Mouse (Mus musculus) cortical plate, adult 2 months (tissue): Measurements from ENCODE around the gene Entpd7. TPM values are rescaled to one million over a fixed set of nuclear protein-coding genes. Genes with fewer than 3 reads are reported as not detected.

ENCODE experiments used
- H3K27ac ChIP-seq: fragments of 200-500 bp; 2 replicates; pipeline ENCODE4 v1.5.1; 2012; ENCODE audit warnings: low read length, control low read depth, inconsistent platforms; ENCODE audit not compliant: insufficient read depth
- H3K4me1 ChIP-seq: fragments of 200-500 bp; 2 replicates; pipeline ENCODE4 v1.6.1; 2011; ENCODE audit warnings: low read length; ENCODE audit not compliant: control insufficient read depth, insufficient read depth
- H3K4me3 ChIP-seq: fragments of 200-500 bp; 2 replicates; pipeline ENCODE4 v1.5.1; 2011; ENCODE audit warnings: mild to moderate bottlenecking, low read length, control low read depth; ENCODE audit not compliant: insufficient read depth
- CTCF ChIP-seq: fragments of 200-500 bp; IDR thresholded peaks from 2 replicates; pipeline ENCODE4 v1.5.1; 2011; ENCODE audit warnings: mild to moderate bottlenecking, control low read depth, low read length; ENCODE audit not compliant: insufficient read depth; ENCODE audit errors: extremely low read depth
- POLR2A ChIP-seq: fragments of 200-500 bp; IDR thresholded peaks from 2 replicates; pipeline ENCODE4 v1.6.1; 2011; ENCODE audit warnings: mild to moderate bottlenecking, low read length, control low read depth; ENCODE audit not compliant: insufficient read depth; ENCODE audit errors: extremely low read depth
- polyA plus RNA-seq: library from polyadenylated mRNA; depleted of rRNA; stranded (reverse); fragments of >200 nt; gene quantifications from 2 replicates; pipeline ENCODE4 v1.2.3, GENCODE M21; 2012

Entpd7 gene
- polyA plus RNA-seq, 1 experiment: 9.5 TPM

GRCm38 (mm10) chr19:43731157-43731556 lies 41.7 kb downstream of the Entpd7 start:
- Histone ChIP-seq H3K27ac (no peak overlapping the region), H3K4me3 (no peak overlapping the region)
- no peak for TF ChIP-seq CTCF
- no peak for TF ChIP-seq POLR2A

GRCm38 (mm10) chr19:43738409-43738808 lies 48.9 kb downstream of the Entpd7 start:
- Histone ChIP-seq H3K4me1 (0 out of 2 replicates have a peak, but pooled peaks cover 1% of the 10 kb centered on the region), H3K27ac (no peak overlapping the region), H3K4me3 (no peak overlapping the region)
- TF ChIP-seq CTCF (no peak), POLR2A (no peak)

More at GRCm38 (mm10) chr19:43731157-43731556, 41.7 kb downstream of the Entpd7 start:
- 0 out of 2 replicates have a peak, but pooled peaks cover 1% of the 10 kb centered on the region for H3K4me1 ChIP-seq

- TF ChIP-seq CTCF (no peak), POLR2A (no peak)
- Histone ChIP-seq H3K27ac (no peak overlapping the region), H3K4me3 (no peak overlapping the region), H3K4me1 (no peaks in the 10 kb centered on the region)
Observed at GRCm38 (mm10) chr19:43743401-43743800, 53.9 kb downstream of the Entpd7 start.

DNA sequence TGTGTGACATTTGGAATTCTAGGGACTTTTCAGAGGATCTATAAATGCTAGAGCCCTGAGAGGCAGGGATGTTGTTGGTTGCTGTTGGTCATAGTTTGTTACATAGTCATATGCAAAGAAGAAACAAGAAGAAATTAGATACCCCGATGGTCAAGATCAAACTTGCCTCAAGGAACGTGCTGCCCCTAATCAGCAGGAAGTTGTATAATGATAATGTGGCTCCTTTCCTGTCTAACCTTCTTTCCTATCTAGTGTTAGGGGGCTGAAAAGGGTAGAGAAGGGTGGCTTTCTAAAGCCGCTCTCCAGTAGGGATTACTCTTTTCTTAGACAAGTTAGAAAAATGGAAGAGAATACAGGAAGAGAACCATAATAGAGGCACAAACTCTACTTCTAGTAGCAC lies 56.3 kb downstream of the Entpd7 start:
- no peaks in the 10 kb centered on the region for H3K4me1 ChIP-seq

GRCm38 (mm10) chr19:43747877-43748276 lies 58.4 kb downstream of the Entpd7 start:
- Histone ChIP-seq H3K27ac (no peak overlapping the region), H3K4me3 (no peak overlapping the region), H3K4me1 (peaks cover 4% of the 10 kb centered on the region)
- TF ChIP-seq POLR2A (no peak), CTCF (no peak)

More for the DNA sequence above, 56.3 kb downstream of the Entpd7 start:
- no peak overlapping the region for H3K4me3 ChIP-seq
- no peak for TF ChIP-seq POLR2A
- TF ChIP-seq CTCF: no peak
- no peak overlapping the region for H3K27ac ChIP-seq

- TF ChIP-seq POLR2A: no peak
- TF ChIP-seq CTCF: no peak
Observed at GRCm38 (mm10) chr19:43750008-43750407, 60.5 kb downstream of the Entpd7 start.

DNA sequence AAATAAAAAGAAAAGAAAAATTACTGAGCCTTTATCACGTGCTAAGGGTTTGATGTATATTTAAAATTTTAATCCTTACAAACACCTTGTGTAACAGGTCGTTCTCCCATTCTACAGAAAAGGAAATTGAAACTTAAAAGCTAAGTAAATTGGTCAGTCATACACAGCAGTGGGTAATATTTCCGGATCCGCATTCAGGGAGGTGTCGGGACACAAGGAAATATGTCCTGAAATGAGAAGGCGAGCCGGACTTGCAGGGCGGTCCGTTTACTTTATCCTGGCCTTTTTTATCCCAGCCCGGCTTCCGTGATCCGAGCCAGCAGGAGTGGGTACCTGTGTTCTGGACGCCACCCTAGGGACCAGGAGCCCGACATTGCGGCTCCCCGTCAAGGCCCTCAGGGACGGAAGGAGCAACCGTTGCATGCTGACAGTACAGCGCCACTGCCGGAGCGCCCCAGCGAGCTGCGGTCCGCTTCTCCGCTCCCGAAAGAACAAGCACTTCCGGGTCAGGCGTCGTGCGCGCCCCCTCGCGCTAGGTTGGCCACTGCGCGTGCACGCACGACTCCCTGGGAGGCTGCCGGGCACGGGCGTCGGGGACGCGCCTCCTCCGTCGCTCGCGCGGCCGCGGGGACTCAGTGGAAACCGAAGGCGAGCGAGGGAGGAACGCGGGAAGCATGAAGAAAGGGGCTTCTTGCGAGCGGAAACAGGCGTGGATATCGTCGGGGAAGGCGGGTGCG lies 63.2 kb downstream of the Entpd7 start, which contains the start of the genes Cutc and Cox15:
Gene Cutc, plus strand, starts transcription at position 508 of the 737 bp plus-strand sequence.
Gene Cox15, minus strand, starts transcription at position 512 of the 737 bp plus-strand sequence.
- H3K4me3 ChIP-seq: peak within 1 kb of the TSS; percentile 50
- peaks cover 4% of the 10 kb centered on the region for H3K4me1 ChIP-seq
- TF ChIP-seq POLR2A (peak; percentile 90), CTCF (no peak)
- H3K27ac ChIP-seq: peak within 1 kb of the TSS; percentile 84

More at GRCm38 (mm10) chr19:43750008-43750407, 60.5 kb downstream of the Entpd7 start:
- Histone ChIP-seq H3K4me1 (peaks cover 4% of the 10 kb centered on the region), H3K4me3 (no peak overlapping the region), H3K27ac (no peak overlapping the region)

- TF ChIP-seq POLR2A (no peak), CTCF (peak; percentile 49)
- peak overlapping the region; percentile 50 for H3K4me3 ChIP-seq
Observed at GRCm38 (mm10) chr19:43753226-43753835, 63.9 kb downstream of the Entpd7 start.

DNA sequence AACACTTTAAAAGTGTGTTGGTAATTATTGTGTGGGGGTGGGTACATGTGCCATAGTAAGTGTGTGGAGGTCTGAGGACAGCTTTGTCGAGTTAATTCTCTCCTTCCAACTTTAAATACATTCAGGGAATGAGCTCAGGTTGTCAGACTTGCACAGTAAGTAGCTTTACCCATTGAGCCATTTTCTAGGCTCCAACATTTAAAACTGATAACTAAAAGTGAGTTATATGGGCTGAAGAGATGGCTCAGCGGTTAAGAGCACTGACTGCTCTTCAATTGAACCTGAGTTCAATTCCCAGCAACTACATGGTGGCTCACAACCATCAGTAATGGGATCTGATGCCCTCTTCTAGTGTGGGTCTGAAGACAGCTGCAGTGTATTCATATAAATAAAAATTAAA lies 64.8 kb downstream of the Entpd7 start:
- Histone ChIP-seq H3K27ac (no peak overlapping the region), H3K4me3 (no peak overlapping the region), H3K4me1 (peaks cover 4% of the 10 kb centered on the region)
- no peak for TF ChIP-seq POLR2A
- TF ChIP-seq CTCF: no peak

More at GRCm38 (mm10) chr19:43753226-43753835, 63.9 kb downstream of the Entpd7 start:
- peaks cover 4% of the 10 kb centered on the region for H3K4me1 ChIP-seq
- H3K27ac ChIP-seq: 0 out of 2 replicates have a peak overlapping the region, but pooled peaks have one; percentile 84

DNA sequence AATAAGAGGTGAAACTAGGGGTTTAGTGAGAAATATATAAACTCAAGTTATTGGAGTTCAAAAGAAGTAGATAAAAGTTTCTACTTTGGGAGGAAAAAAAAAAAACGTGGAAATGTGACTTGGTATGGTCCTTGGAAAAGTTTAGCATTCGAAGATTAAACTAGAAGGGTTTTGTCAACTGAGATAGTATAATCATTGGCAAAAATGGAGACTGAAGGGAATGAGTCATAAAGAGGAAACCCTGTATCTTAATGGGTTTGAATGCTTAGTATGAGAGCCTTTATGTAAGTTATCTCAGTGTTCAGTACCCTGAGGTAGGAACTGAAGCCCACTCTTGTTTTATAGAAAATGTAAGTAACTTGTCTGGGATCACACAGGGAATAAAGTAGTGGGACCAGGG lies 65.4 kb downstream of the Entpd7 start:
- no peak overlapping the region for H3K27ac ChIP-seq
- TF ChIP-seq POLR2A (no peak), CTCF (no peak)
- H3K4me1 ChIP-seq: peaks cover 4% of the 10 kb centered on the region
- H3K4me3 ChIP-seq: no peak overlapping the region
